Mouse (Mus musculus) gastrocnemius, adult 18-20 months (tissue): ENCODE data around the gene Borcs5. TPM values are rescaled to one million over a fixed set of nuclear protein-coding genes. Genes with fewer than 3 reads are reported as not detected.

Experiments used
- DNase-seq: peaks from one replicate; pipeline ENCODE4 v3.0.0; 2021; ENCODE audit warnings: low spot score
- total RNA-seq, 2 experiments: library from RNA; stranded (reverse); gene quantifications; 2 replicates each; pipeline ENCODE4 v1.2.3; 2021

Gene Borcs5
- total RNA-seq, 2 experiments from 2014 or later, result 17.2 to 17.5 TPM

GRCm38 (mm10) chr6:134626564-134626963 lies 12.7 kb upstream of the Borcs5 start:
- no peak for DNase-seq

- no peak for DNase-seq
These were observed 8.9 kb upstream of the Borcs5 start for GRCm38 (mm10) chr6:134630447-134630846.

- DNase-seq, result peak; percentile 29
These were observed 7.2 kb upstream of the Borcs5 start, which contains the start of gene Mansc1 for GRCm38 (mm10) chr6:134631947-134632687. TSS of gene Mansc1 (minus strand) at chr6:134632488.

- no peak for DNase-seq
These were observed 6.6 kb upstream of the Borcs5 start for GRCm38 (mm10) chr6:134632756-134633155.

GRCm38 (mm10) chr6:134633553-134633952 lies 5.8 kb upstream of the Borcs5 start:
- no peak for DNase-seq

- no peak for DNase-seq
These were observed 2.8 kb upstream of the Borcs5 start for GRCm38 (mm10) chr6:134636476-134636875.

GRCm38 (mm10) chr6:134639900-134640299 lies 590 bp downstream of the Borcs5 start:
- no peak for DNase-seq

GRCm38 (mm10) chr6:134640485-134641475 lies 1.5 kb downstream of the Borcs5 start:
- peak; percentile 93 for DNase-seq

GRCm38 (mm10) chr6:134641738-134642446 lies 2.6 kb downstream of the Borcs5 start:
- no peak for DNase-seq

- DNase-seq, result no peak
These were observed 4.0 kb downstream of the Borcs5 start for GRCm38 (mm10) chr6:134643296-134643695.

- DNase-seq, result no peak
These were observed 7.5 kb downstream of the Borcs5 start for GRCm38 (mm10) chr6:134646835-134647234.

GRCm38 (mm10) chr6:134647621-134648020 lies 8.3 kb downstream of the Borcs5 start:
- no peak for DNase-seq

GRCm38 (mm10) chr6:134648356-134648755 lies 9.0 kb downstream of the Borcs5 start:
- DNase-seq, result no peak

GRCm38 (mm10) chr6:134656527-134656926 lies 17.2 kb downstream of the Borcs5 start:
- DNase-seq, result no peak

GRCm38 (mm10) chr6:134659108-134659958 lies 20.0 kb downstream of the Borcs5 start:
- DNase-seq, result peak; percentile 68

- no peak for DNase-seq
These were observed 21.6 kb downstream of the Borcs5 start for GRCm38 (mm10) chr6:134660714-134661406.

- no peak for DNase-seq
These were observed 25.3 kb downstream of the Borcs5 start for GRCm38 (mm10) chr6:134664573-134664972.

GRCm38 (mm10) chr6:134665817-134666216 lies 26.5 kb downstream of the Borcs5 start:
- no peak for DNase-seq

GRCm38 (mm10) chr6:134668519-134668918 lies 29.2 kb downstream of the Borcs5 start:
- no peak for DNase-seq
